Mouse (Mus musculus) forebrain, embryonic 11.5 days (tissue): ENCODE measurements around the gene Zrsr1. TPM values are rescaled to one million over a fixed set of nuclear protein-coding genes. Genes with fewer than 3 reads are reported as not detected.

ENCODE experiments used
- ATAC-seq: fragments of 200-750 bp; cut with Nextera tagmentation; replicated peaks from 2 replicates; pipeline ENCODE4 v1.8.0; 2017; ENCODE audit warnings: moderate TSS enrichment; ENCODE audit not compliant: low FRiP score
- DNase-seq: peaks from one replicate; pipeline ENCODE4 v3.0.0-alpha.2; 2017; ENCODE audit warnings: low spot score
- H3K27ac ChIP-seq: fragments of 300-500 bp; sonication (generic); 2 replicates; pipeline ENCODE4 v1.5.1; 2014; ENCODE audit warnings: low read depth, low read length
- H3K27me3 ChIP-seq: fragments of 300-500 bp; sonication (generic); 2 replicates; pipeline ENCODE4 v1.6.1; 2014; ENCODE audit warnings: mild to moderate bottlenecking, low read length, mixed read lengths; ENCODE audit not compliant: control insufficient read depth, insufficient read depth
- H3K36me3 ChIP-seq: fragments of 300-500 bp; sonication (generic); 2 replicates; pipeline ENCODE4 v1.6.1; 2014; ENCODE audit warnings: mild to moderate bottlenecking, low read length, moderate library complexity, mixed read lengths; ENCODE audit not compliant: control insufficient read depth, insufficient read depth
- H3K4me1 ChIP-seq: fragments of 300-500 bp; sonication (generic); replicated peaks from 2 replicates; pipeline ENCODE4 v1.6.1; 2014; ENCODE audit warnings: low read length, mixed read lengths; ENCODE audit not compliant: control insufficient read depth, insufficient read depth
- H3K4me2 ChIP-seq: fragments of 300-500 bp; sonication (generic); 2 replicates; pipeline ENCODE4 v1.6.1; 2014; ENCODE audit warnings: low read depth, mild to moderate bottlenecking, low read length, moderate library complexity, mixed read lengths; ENCODE audit not compliant: severe bottlenecking
- H3K4me3 ChIP-seq: fragments of 300-500 bp; sonication (generic); 2 replicates; pipeline ENCODE4 v1.5.1; 2014; ENCODE audit warnings: low read depth, low read length
- H3K9ac ChIP-seq: fragments of 300-500 bp; sonication (generic); 2 replicates; pipeline ENCODE4 v1.6.1; 2014; ENCODE audit warnings: low read length
- H3K9me3 ChIP-seq: fragments of 300-500 bp; sonication (generic); 2 replicates; pipeline ENCODE4 v1.6.1; 2016; ENCODE audit warnings: low read length, mixed read lengths; ENCODE audit not compliant: control insufficient read depth
- WGBS: fragments of 180-500 bp; shearing (Covaris S2); extraction: QIAGEN DNeasy Blood & Tissue Kit; methylation state at CpG from one replicate; pipeline ENCODE4 v1.1.7; 2014; 5-methylcytosine and 5-hydroxymethylcytosine counted together
- polyA plus RNA-seq: library from polyadenylated mRNA; unstranded; fragments of >200 nt; fragmentation: Nextera tagmentation; extraction: Ambion mirVana; gene quantifications from 2 replicates; pipeline ENCODE4 v1.2.1, GENCODE M21; 2014

The Zrsr1 gene
- polyA plus RNA-seq, 1 experiment from 2014 or later: 3.7 TPM

DNA sequence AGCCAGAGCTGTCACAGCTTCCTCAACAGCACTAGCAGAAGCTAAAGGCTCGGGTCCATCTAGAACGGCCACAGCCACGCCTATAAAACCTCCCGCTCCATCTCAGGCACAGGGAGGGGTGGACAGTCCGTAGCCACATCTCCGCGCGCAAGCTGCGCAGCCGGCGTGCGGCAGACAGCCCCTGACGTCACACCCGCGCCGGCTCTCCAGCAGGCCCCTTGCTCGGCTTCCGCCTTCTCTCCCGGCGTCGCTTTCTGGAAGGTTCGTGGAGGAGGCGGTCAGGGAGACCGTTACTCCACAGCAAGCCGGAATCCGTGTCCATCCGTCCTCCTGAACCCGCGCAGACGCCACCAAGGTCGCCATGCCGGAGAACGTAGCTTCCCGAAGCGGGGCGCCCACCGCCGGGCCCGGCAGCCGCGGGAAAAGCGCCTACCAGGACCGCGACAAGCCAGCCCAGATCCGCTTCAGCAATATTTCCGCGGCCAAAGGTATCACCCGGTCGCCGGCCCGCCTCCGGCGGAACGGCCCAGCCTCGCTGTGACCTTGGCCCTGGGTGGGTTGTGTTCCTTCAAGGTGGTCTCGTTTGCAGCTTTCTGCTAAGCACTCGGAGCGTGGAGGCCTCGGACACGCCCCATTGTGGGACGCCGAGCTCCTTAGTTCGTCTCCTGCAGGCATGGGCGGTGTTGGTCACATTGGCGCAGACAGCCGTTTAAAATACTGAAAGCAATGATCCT lies 18.8 kb downstream of the Zrsr1 start, which contains the start of gene Cct4:
TSS of gene Cct4 (plus strand) at position 127 of the 734 bp plus-strand sequence.
- DNase-seq: peak; percentile 96
- WGBS: under 1% methylated on average over 66 of the region's 66 CpGs

DNA sequence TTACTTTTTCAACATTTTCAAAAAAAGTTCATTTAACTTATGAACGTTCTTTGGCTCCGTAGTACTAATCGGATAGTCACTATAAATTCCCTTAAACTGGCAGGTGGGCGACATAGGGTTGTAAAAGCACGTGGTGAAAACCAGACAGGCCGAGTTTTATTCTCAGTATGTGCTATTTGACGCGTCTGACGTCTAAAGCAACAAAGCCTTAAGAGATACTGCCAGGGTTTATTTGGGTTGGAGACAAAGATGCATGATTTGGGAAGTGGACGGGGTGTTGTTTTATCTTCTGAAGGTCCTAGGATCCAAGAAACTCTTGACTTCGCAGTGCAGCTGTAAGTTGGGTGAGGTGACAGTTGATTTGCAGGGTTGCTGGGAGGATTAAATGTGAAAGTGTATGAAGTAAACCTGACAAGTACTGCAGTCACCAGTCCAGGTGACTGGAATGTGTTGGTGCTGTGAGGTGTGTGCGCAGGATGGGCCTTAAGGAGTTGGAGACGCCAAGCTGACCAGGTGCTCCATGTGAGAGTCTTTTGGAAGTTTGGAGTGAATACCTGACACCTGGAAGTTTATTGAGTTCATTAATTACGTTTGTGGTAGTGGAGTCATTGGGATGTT lies 19.5 kb downstream of the Zrsr1 start:
- Histone ChIP-seq H3K9ac (peak overlapping the region; percentile 89), H3K36me3 (peaks cover 6% of the 10 kb centered on the region; the same call in 1 of the 2 replicates), H3K27me3 (no peaks in the 10 kb centered on the region), H3K4me2 (peak overlapping the region; percentile 92), H3K9me3 (no peaks in the 10 kb centered on the region), H3K27ac (no peak overlapping the region; the same call in 1 of the 2 replicates), H3K4me3 (peak overlapping the region; percentile 90), H3K4me1 (0 out of 2 replicates have a peak, but pooled peaks cover 5% of the 10 kb centered on the region)
- WGBS: 11% methylated on average over 14 of the region's 14 CpGs
- ATAC-seq (no peak), DNase-seq (no peak)

More for the DNA sequence above, 18.8 kb downstream of the Zrsr1 start, which contains the start of gene Cct4:
- peak; percentile 99 for ATAC-seq
- no peaks in the 10 kb centered on the region for H3K27me3 ChIP-seq
- peak within 1 kb of the TSS; percentile 90 for H3K27ac ChIP-seq
- no peaks in the 10 kb centered on the region for H3K9me3 ChIP-seq
- peaks cover 3% of the 10 kb centered on the region; the same call in 1 of the 2 replicates for H3K36me3 ChIP-seq
- H3K4me3 ChIP-seq: peak within 1 kb of the TSS; percentile 90
- 0 out of 2 replicates have a peak, but pooled peaks cover 5% of the 10 kb centered on the region for H3K4me1 ChIP-seq
- H3K4me2 ChIP-seq: peak within 1 kb of the TSS; percentile 92
- peak within 1 kb of the TSS; percentile 89 for H3K9ac ChIP-seq

DNA sequence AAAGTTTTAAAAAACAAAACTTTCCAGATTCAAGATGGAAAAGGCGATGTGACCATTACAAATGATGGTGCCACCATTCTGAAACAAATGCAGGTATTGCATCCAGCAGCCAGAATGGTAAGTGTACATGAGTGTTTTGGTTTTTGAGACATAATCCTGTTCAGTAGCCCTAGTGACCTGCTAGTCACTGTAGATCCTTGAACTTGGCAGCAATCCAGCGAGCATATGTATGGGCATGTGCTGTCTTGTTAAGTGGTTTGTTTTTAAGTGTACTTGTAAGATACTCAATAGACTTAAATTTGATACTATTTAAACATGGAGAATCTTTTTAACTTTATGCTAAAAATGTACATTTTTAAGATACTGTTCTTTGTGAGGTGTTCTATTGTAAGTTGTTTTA lies 22.5 kb downstream of the Zrsr1 start:
- 98% methylated on average over 2 of the region's 2 CpGs for WGBS
- H3K36me3 ChIP-seq: peaks cover 8% of the 10 kb centered on the region; the same call in 1 of the 2 replicates
- H3K27me3 ChIP-seq: no peaks in the 10 kb centered on the region
- no peak for ATAC-seq
- H3K9me3 ChIP-seq: no peaks in the 10 kb centered on the region
- DNase-seq: no peak
- H3K4me3 ChIP-seq: no peak overlapping the region
- H3K27ac ChIP-seq: no peak overlapping the region
- H3K9ac ChIP-seq: no peak overlapping the region
- no peak overlapping the region for H3K4me2 ChIP-seq
- H3K4me1 ChIP-seq: 0 out of 2 replicates have a peak, but pooled peaks cover 5% of the 10 kb centered on the region

DNA sequence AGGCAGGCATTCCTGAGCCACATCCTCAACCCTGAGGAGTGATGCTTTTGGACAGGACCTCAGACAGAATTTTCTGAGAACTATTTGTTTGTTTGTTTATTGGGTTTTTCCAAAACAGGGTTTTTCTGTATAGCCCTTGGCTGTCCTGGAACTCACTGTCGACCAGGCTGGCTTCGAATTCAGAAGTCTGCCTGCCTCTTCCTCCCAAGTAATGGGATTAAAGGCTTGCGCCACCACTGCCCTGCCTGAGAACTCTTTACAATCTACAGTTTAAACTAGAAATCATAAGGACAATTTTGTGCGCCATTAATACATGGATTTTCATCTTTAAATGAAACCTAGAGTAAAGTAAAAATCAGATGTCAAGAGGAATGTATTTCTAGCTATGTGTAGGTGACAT lies 23.7 kb downstream of the Zrsr1 start:
- no peak overlapping the region for H3K27ac ChIP-seq
- WGBS: 97% methylated on average over 4 of the region's 4 CpGs
- DNase-seq (no peak), ATAC-seq (no peak)
- no peak overlapping the region for H3K4me3 ChIP-seq
- 0 out of 2 replicates have a peak, but pooled peaks cover 2% of the 10 kb centered on the region for H3K4me1 ChIP-seq
- no peaks in the 10 kb centered on the region for H3K9me3 ChIP-seq
- H3K36me3 ChIP-seq: peaks cover 10% of the 10 kb centered on the region; the same call in 1 of the 2 replicates
- no peaks in the 10 kb centered on the region for H3K27me3 ChIP-seq
- H3K9ac ChIP-seq: no peak overlapping the region
- no peak overlapping the region for H3K4me2 ChIP-seq

DNA sequence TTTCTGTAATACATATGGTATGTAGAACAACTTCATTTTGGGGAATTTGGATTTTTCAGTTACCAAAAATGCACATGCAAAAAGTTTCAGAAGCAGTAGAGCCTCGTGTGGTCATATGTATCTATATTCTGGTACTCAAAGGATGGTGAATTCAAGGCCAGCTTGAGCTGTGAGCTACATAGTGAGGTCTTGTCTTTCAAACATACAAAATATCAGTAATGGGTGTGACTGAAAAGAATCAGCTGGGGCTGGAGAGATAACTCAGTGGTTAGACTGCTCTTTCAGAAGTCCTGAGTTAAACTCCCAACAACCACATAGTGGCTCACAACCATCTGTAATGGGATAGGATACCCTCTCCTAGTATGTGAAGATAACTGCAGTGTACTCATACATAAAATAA lies 26.5 kb downstream of the Zrsr1 start:
- 85% methylated on average over 1 of the region's 1 CpGs for WGBS

DNA sequence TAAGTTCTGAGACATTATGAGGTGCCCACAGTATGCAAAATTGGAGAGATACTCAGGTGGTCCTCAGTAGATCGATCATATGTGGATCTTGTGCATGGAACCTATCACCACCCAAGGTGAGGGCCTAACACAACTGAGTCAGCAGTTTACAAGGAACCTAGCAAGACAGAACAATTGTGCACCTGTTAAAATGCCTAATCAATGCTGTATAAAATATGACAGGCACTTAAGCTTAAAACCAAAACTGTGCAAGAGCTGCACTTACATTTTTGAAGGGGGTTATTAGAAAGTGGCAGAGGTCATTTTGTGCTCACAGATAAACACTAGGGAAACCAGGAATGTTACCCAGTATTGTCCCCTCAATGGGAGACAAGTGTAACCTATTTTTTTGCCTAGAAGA lies 33.5 kb downstream of the Zrsr1 start:
- no peak overlapping the region for H3K4me3 ChIP-seq
- H3K4me2 ChIP-seq: no peak overlapping the region
- DNase-seq (no peak), ATAC-seq (no peak)
- no peaks in the 10 kb centered on the region for H3K9me3 ChIP-seq
- 0 out of 2 replicates have a peak, but pooled peaks cover 3% of the 10 kb centered on the region for H3K4me1 ChIP-seq
- WGBS: 96% methylated on average over 1 of the region's 1 CpGs
- peaks cover 23% of the 10 kb centered on the region; the same call in 1 of the 2 replicates for H3K36me3 ChIP-seq
- H3K27me3 ChIP-seq: no peaks in the 10 kb centered on the region
- H3K9ac ChIP-seq: no peak overlapping the region
- H3K27ac ChIP-seq: no peak overlapping the region

More for the DNA sequence above, 26.5 kb downstream of the Zrsr1 start:
- Histone ChIP-seq H3K4me1 (no peaks in the 10 kb centered on the region), H3K9ac (no peak overlapping the region), H3K9me3 (no peaks in the 10 kb centered on the region), H3K4me3 (no peak overlapping the region), H3K27ac (no peak overlapping the region), H3K27me3 (no peaks in the 10 kb centered on the region), H3K36me3 (peaks cover 27% of the 10 kb centered on the region; the same call in 1 of the 2 replicates), H3K4me2 (no peak overlapping the region)
- DNase-seq (no peak), ATAC-seq (no peak)

DNA sequence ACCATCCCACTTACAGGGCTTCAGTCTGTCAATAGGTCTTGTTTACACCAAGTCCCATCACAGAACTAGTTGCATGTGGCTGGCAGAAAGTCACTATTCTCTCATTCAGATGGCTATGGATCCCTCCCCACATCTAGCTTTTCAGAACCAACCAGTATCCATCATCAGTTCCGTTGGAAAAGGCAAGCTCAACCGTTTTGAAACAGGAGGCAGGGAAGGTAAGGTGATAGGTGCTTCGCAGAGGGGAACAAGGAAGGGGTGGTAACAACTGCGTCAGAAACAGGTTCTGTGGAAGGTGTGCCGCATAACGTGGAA lies 35.3 kb downstream of the Zrsr1 start:
- peak overlapping the region; percentile 50 for H3K4me3 ChIP-seq
- H3K4me1 ChIP-seq: 0 out of 2 replicates have a peak, but pooled peaks cover 3% of the 10 kb centered on the region
- no peaks in the 10 kb centered on the region for H3K27me3 ChIP-seq
- H3K27ac ChIP-seq: peak overlapping the region; percentile 57; the same call in 1 of the 2 replicates
- DNase-seq (no peak), ATAC-seq (peak; percentile 25; the same call in 1 of the 2 replicates)
- H3K9ac ChIP-seq: peak overlapping the region; percentile 70
- H3K36me3 ChIP-seq: peaks cover 10% of the 10 kb centered on the region; the same call in 1 of the 2 replicates
- WGBS: 10% methylated on average over 6 of the region's 6 CpGs
- H3K9me3 ChIP-seq: no peaks in the 10 kb centered on the region
- H3K4me2 ChIP-seq: peak overlapping the region; percentile 48

DNA sequence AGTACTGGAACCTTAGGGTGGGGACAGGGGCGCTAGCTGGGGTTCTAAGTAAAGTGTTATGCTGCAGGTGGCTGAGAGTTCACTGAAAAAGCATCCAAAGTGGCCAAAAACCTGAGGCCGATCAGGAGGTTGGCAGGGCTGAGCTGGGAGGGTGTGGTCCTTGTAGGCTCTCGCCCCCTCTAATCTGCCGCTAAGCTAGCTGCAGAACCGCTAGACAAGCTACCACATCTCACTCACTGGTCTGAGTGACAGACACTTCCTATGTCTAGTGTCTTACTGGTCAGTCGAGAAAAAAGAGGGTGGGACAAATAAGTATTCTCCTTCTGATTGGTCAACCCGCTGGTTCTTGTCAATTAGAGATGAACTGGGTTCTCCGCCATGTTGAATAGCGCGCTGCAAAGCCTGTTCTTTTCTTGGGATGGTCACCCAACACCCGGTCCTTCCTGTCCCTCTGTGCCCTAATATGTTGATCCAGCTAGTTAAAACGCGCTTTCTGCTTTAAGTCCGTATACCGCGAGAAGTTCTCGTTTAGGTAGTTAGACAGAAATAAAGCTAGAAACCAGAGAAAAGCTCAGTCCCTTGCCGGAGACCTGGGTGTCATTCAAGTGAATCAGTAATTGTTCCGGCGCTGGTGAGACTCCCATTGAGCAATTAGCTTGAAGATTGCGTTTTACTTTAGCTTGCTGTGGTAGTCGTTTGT lies 35.8 kb downstream of the Zrsr1 start, which contains the start of gene Fam161a:
TSS of gene Fam161a (plus strand) at position 51 of the 700 bp plus-strand sequence.
- Histone ChIP-seq H3K9ac (peak within 1 kb of the TSS; percentile 70), H3K27me3 (no peaks in the 10 kb centered on the region), H3K9me3 (no peaks in the 10 kb centered on the region), H3K4me2 (peak within 1 kb of the TSS; percentile 48), H3K36me3 (peaks cover 5% of the 10 kb centered on the region; the same call in 1 of the 2 replicates), H3K4me3 (peak within 1 kb of the TSS; percentile 50), H3K27ac (peak within 1 kb of the TSS; percentile 83), H3K4me1 (0 out of 2 replicates have a peak, but pooled peaks cover 3% of the 10 kb centered on the region)
- under 1% methylated on average over 22 of the region's 22 CpGs for WGBS
- peak; percentile 75 for DNase-seq
- ATAC-seq: peak; percentile 94
